Mouse (Mus musculus) small intestine, adult 2 months (tissue): ENCODE measurements at regions not wholly inside any gene's neighbourhood (a gene's known extent, or its start where the extent isn't known, plus 50 kb on each side); places are given as distances from the start of the nearest gene placed in this dataset.

Experiments used
- CTCF ChIP-seq: fragments of 200-500 bp; IDR thresholded peaks from 2 replicates; pipeline ENCODE4 v1.5.1; 2012; ENCODE audit warnings: low read depth, mild to moderate bottlenecking, control low read depth, inconsistent platforms, low read length, moderate library complexity, mixed read lengths; ENCODE audit not compliant: insufficient replicate concordance, insufficient read length; ENCODE audit errors: extremely low read depth
- POLR2A ChIP-seq: fragments of 200-500 bp; IDR thresholded peaks from 2 replicates; pipeline ENCODE4 v1.6.1; 2012; ENCODE audit warnings: low read depth, mild to moderate bottlenecking, control low read depth, inconsistent platforms, low read length, moderate library complexity

DNA sequence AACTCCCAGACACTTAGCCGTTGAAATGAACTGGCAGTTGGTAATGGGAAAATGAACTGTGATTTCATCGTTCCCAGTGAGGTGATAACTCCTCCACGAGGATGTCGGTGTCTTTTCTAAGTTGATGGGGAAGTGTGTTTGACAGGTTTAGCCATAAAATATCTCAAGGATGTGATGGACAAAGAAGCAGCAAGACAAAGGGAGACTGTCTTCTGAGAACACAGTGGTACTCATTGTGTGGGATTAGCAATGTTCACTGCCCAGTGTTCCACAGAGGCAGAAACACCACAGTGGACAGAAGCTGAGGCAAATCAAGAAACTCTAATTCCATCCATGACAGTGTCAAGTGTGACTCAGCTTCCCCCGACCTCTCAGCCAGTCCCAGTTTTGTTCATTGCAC is 287.9 kb downstream of the Nsun3 start:
- TF ChIP-seq POLR2A (no peak), CTCF (no peak)
